Mouse (Mus musculus): ENCODE data around the gene Ctnna3. TPM values are rescaled to one million over a fixed set of nuclear protein-coding genes. Genes with fewer than 3 reads are reported as not detected.
A peak's percentile ranks its signal among the peaks of the same experiment; 100 is the strongest.

The Ctnna3 gene
- polyA plus RNA-seq, 1 experiment from 2014 or later = not detected

DNA sequence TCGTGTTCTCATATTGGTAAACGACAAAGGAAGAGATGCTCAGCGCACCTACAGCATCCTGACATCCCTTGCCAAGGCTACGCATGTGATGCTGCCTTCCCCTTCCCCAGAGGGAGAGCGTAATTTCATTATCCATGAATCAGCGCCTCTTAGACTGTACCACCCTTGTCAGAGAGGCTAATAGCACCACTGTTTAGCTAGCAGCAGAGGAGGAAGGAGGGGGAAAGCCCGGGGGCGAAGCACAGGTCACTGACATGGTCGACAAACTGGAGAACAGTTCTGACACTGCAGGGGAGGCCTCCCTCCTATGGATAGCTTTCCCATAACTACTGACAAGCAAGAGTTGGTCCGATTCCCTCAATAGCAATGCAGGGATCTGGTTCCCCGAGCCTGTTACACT, 653.9 kb downstream of the Ctnna3 start:
- WGBS (ENCODE audit: insufficient replicate concordance) = 53% methylated on average over 11 of the region's 11 CpGs

GRCm38 (mm10) chr10:64084465-64084864, 654.6 kb downstream of the Ctnna3 start:
- H3K36me3 ChIP-seq (replicated peaks; ENCODE audit: insufficient read depth, low read length) = no peaks in the 10 kb centered on the region
- no peaks in the 10 kb centered on the region for H3K9me3 ChIP-seq (ENCODE audit: low read length)
- H3K4me1 ChIP-seq (ENCODE audit: insufficient read depth) = no peaks in the 10 kb centered on the region
- peaks cover 19% of the 10 kb centered on the region for H3K27me3 ChIP-seq (ENCODE audit: insufficient read depth, low read length)
- H3K9ac ChIP-seq (replicated peaks) = no peak overlapping the region
- no peak overlapping the region for H3K27ac ChIP-seq (ENCODE audit: low read depth)
- H3K4me2 ChIP-seq (ENCODE audit: low read depth, low read length) = no peak overlapping the region
- ATAC-seq = peak; percentile 27; the same call in 1 of the 2 replicates
- TF ChIP-seq CTCF (IDR thresholded peaks at IDR 0.05; ENCODE audit: low read depth) = peak; percentile 94
- TF ChIP-seq EP300 (IDR thresholded peaks at IDR 0.05; ENCODE audit: low read depth) = no peak
- no peak overlapping the region for H3K4me3 ChIP-seq (ENCODE audit: low read depth, low read length)
- no peak for DNase-seq
- WGBS (ENCODE audit: insufficient replicate concordance) = 38% methylated on average over 4 of the region's 4 CpGs

More for the DNA sequence above, 653.9 kb downstream of the Ctnna3 start:
- Histone ChIP-seq H3K36me3 (replicated peaks; ENCODE audit: insufficient read depth, low read length) (no peaks in the 10 kb centered on the region), H3K27ac (ENCODE audit: low read depth) (no peak overlapping the region), H3K27me3 (ENCODE audit: insufficient read depth, low read length) (peaks cover 16% of the 10 kb centered on the region), H3K4me1 (ENCODE audit: insufficient read depth) (no peaks in the 10 kb centered on the region), H3K4me3 (ENCODE audit: low read depth, low read length) (no peak overlapping the region), H3K4me2 (ENCODE audit: low read depth, low read length) (no peak overlapping the region), H3K9me3 (ENCODE audit: low read length) (no peaks in the 10 kb centered on the region), H3K9ac (replicated peaks) (no peak overlapping the region)
- no peak for ATAC-seq
- TF ChIP-seq EP300 (IDR thresholded peaks at IDR 0.05; ENCODE audit: low read depth) = no peak
- no peak for TF ChIP-seq CTCF (IDR thresholded peaks at IDR 0.05; ENCODE audit: low read depth)
- no peak for DNase-seq

GRCm38 (mm10) chr10:64086183-64086566, 656.3 kb downstream of the Ctnna3 start:
- 66% methylated on average over 16 of the region's 16 CpGs for WGBS (ENCODE audit: insufficient replicate concordance)
- Histone ChIP-seq H3K9ac (replicated peaks) (no peak overlapping the region), H3K27me3 (ENCODE audit: insufficient read depth, low read length) (peaks cover 26% of the 10 kb centered on the region), H3K4me1 (ENCODE audit: insufficient read depth) (no peaks in the 10 kb centered on the region), H3K4me2 (ENCODE audit: low read depth, low read length) (no peak overlapping the region), H3K4me3 (ENCODE audit: low read depth, low read length) (no peak overlapping the region), H3K27ac (ENCODE audit: low read depth) (no peak overlapping the region), H3K9me3 (ENCODE audit: low read length) (no peaks in the 10 kb centered on the region), H3K36me3 (replicated peaks; ENCODE audit: insufficient read depth, low read length) (no peaks in the 10 kb centered on the region)
- no peak for ATAC-seq
- DNase-seq = no peak
- TF ChIP-seq CTCF (IDR thresholded peaks at IDR 0.05; ENCODE audit: low read depth) = no peak
- no peak for TF ChIP-seq EP300 (IDR thresholded peaks at IDR 0.05; ENCODE audit: low read depth)

DNA sequence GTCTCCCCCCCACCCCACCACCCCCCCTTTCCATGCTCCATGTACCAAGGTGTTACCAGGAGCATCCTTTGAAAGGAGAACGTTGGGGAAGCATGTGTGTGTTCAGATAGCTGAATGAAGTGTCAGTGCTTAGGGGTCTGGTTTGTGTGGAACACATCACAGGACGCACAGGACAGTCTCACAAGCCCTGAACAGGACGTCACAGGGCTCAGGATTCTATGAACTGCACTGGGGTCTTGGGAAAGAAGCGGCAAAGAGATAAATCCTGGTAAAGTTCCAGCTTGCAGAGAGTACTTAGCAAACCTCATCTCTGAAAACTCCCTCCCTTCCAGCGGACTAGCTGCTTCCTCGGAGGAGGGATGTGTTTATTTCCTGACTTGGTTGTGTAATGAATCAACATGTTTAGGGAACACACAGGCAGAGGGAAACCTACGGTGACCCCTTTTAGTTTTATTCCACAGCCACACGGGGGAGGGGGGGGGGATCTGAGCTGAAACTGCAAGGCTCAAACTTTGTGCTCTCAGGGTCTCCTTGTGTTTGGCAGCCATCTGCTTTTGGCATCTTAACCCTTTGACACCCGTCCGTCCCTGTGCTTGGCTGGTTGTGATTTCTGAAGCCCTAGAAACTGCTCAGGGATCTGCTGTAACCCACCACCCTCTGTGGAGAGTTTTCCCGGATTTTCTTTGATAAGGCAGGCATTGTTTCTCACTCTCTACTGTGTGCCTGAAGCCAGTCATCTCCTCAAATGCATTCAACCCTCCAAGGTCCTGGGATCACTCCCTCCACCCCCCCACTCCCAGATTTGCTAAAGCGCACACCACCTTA, 656.9 kb downstream of the Ctnna3 start:
- Histone ChIP-seq H3K4me1 (ENCODE audit: insufficient read depth) (no peaks in the 10 kb centered on the region), H3K36me3 (replicated peaks; ENCODE audit: insufficient read depth, low read length) (no peaks in the 10 kb centered on the region), H3K4me2 (ENCODE audit: low read depth, low read length) (no peak overlapping the region), H3K27me3 (ENCODE audit: insufficient read depth, low read length) (peaks cover 26% of the 10 kb centered on the region), H3K27ac (ENCODE audit: low read depth) (no peak overlapping the region), H3K9me3 (ENCODE audit: low read length) (no peaks in the 10 kb centered on the region), H3K9ac (replicated peaks) (no peak overlapping the region), H3K4me3 (ENCODE audit: low read depth, low read length) (no peak overlapping the region)
- DNase-seq (no peak), ATAC-seq (no peak)
- 4% methylated on average over 12 of the region's 12 CpGs for WGBS (ENCODE audit: insufficient replicate concordance)
- TF ChIP-seq CTCF (IDR thresholded peaks at IDR 0.05; ENCODE audit: low read depth) (no peak), EP300 (IDR thresholded peaks at IDR 0.05; ENCODE audit: low read depth) (no peak)

GRCm38 (mm10) chr10:64087521-64087920, 657.6 kb downstream of the Ctnna3 start:
- no peak for ATAC-seq
- H3K36me3 ChIP-seq (replicated peaks; ENCODE audit: insufficient read depth, low read length) = no peaks in the 10 kb centered on the region
- TF ChIP-seq CTCF (IDR thresholded peaks at IDR 0.05; ENCODE audit: low read depth) = no peak
- TF ChIP-seq EP300 (IDR thresholded peaks at IDR 0.05; ENCODE audit: low read depth) = no peak
- 3% methylated on average over 12 of the region's 12 CpGs for WGBS (ENCODE audit: insufficient replicate concordance)
- H3K4me1 ChIP-seq (ENCODE audit: insufficient read depth) = no peaks in the 10 kb centered on the region
- no peak for DNase-seq
- H3K27me3 ChIP-seq (ENCODE audit: insufficient read depth, low read length) = peaks cover 26% of the 10 kb centered on the region
- H3K27ac ChIP-seq (ENCODE audit: low read depth) = no peak overlapping the region
- no peak overlapping the region for H3K4me3 ChIP-seq (ENCODE audit: low read depth, low read length)
- H3K9me3 ChIP-seq (ENCODE audit: low read length) = no peaks in the 10 kb centered on the region
- H3K4me2 ChIP-seq (ENCODE audit: low read depth, low read length) = peak overlapping the region; percentile 4; the same call in 1 of the 2 replicates
- no peak overlapping the region for H3K9ac ChIP-seq (replicated peaks)

GRCm38 (mm10) chr10:64087936-64088773, 658.3 kb downstream of the Ctnna3 start:
- peak overlapping the region; percentile 4; the same call in 1 of the 2 replicates for H3K4me2 ChIP-seq (ENCODE audit: low read depth, low read length)
- no peak overlapping the region for H3K4me3 ChIP-seq (ENCODE audit: low read depth, low read length)
- H3K27me3 ChIP-seq (ENCODE audit: insufficient read depth, low read length) = peaks cover 26% of the 10 kb centered on the region
- H3K9me3 ChIP-seq (ENCODE audit: low read length) = no peaks in the 10 kb centered on the region
- H3K27ac ChIP-seq (ENCODE audit: low read depth) = no peak overlapping the region
- ATAC-seq (no peak), DNase-seq (no peak)
- no peaks in the 10 kb centered on the region for H3K36me3 ChIP-seq (replicated peaks; ENCODE audit: insufficient read depth, low read length)
- H3K4me1 ChIP-seq (ENCODE audit: insufficient read depth) = no peaks in the 10 kb centered on the region
- no peak for TF ChIP-seq EP300 (IDR thresholded peaks at IDR 0.05; ENCODE audit: low read depth)
- no peak for TF ChIP-seq CTCF (IDR thresholded peaks at IDR 0.05; ENCODE audit: low read depth)
- no peak overlapping the region for H3K9ac ChIP-seq (replicated peaks)
- 5% methylated on average over 26 of the region's 26 CpGs for WGBS (ENCODE audit: insufficient replicate concordance)

Measured in liver, postnatal 0 days (tissue).